Mouse (Mus musculus) urinary bladder, adult 18-20 months (tissue): ENCODE measurements around the gene Tubb4a.

Experiments used
- DNase-seq, 2 experiments: peaks; one replicate each; pipeline ENCODE4 v3.0.0; 2022; ENCODE audit warnings: low spot score in 2 of 2, mixed read lengths in 2 of 2

The Tubb4a gene

GRCm38 (mm10) chr17:57102276-57102675 lies 14.7 kb upstream of the Tubb4a start:
- no peak for DNase-seq

- no peak for DNase-seq
Measured at GRCm38 (mm10) chr17:57099629-57100325, 12.2 kb upstream of the Tubb4a start.

GRCm38 (mm10) chr17:57098321-57098720 lies 10.7 kb upstream of the Tubb4a start:
- DNase-seq, result no peak

GRCm38 (mm10) chr17:57096623-57096920 lies 9.0 kb upstream of the Tubb4a start:
- peak; percentile 75 to 84 for DNase-seq

- DNase-seq, result peak; percentile 23 to 25
Measured at GRCm38 (mm10) chr17:57095855-57096622, 8.5 kb upstream of the Tubb4a start.

GRCm38 (mm10) chr17:57094222-57094621 lies 6.6 kb upstream of the Tubb4a start:
- no peak for DNase-seq

GRCm38 (mm10) chr17:57085970-57086757 lies 1.4 kb downstream of the Tubb4a start:
- no peak for DNase-seq

- no peak for DNase-seq
Measured at GRCm38 (mm10) chr17:57082481-57082880, 5.1 kb downstream of the Tubb4a start.

- no peak for DNase-seq
Measured at GRCm38 (mm10) chr17:57081234-57081842, 6.2 kb downstream of the Tubb4a start.

GRCm38 (mm10) chr17:57079919-57080318 lies 7.7 kb downstream of the Tubb4a start:
- no peak for DNase-seq

GRCm38 (mm10) chr17:57078336-57078735 lies 9.2 kb downstream of the Tubb4a start, which contains the start of gene Dennd1c:
Dennd1c (minus strand) TSS chr17:57078514.
- DNase-seq, result no peak

GRCm38 (mm10) chr17:57076916-57077315 lies 10.7 kb downstream of the Tubb4a start:
- DNase-seq, result no peak

- no peak for DNase-seq
Measured at GRCm38 (mm10) chr17:57070699-57071098, 16.9 kb downstream of the Tubb4a start.

GRCm38 (mm10) chr17:57070272-57070671 lies 17.3 kb downstream of the Tubb4a start:
- no peak for DNase-seq

- DNase-seq, result no peak
Measured at GRCm38 (mm10) chr17:57066908-57067307, 20.7 kb downstream of the Tubb4a start.

GRCm38 (mm10) chr17:57063031-57063430 lies 24.6 kb downstream of the Tubb4a start:
- DNase-seq, result no peak

- DNase-seq, result no peak
Measured at GRCm38 (mm10) chr17:57062548-57062947, 25.0 kb downstream of the Tubb4a start.

GRCm38 (mm10) chr17:57062011-57062521 lies 25.5 kb downstream of the Tubb4a start:
- DNase-seq, result peak; percentile 51 to 70

GRCm38 (mm10) chr17:57061069-57061468 lies 26.5 kb downstream of the Tubb4a start:
- no peak for DNase-seq

- peak; percentile 91 to 98 for DNase-seq
Measured at GRCm38 (mm10) chr17:57060231-57060801, 27.3 kb downstream of the Tubb4a start.

GRCm38 (mm10) chr17:57059486-57059977 lies 28.1 kb downstream of the Tubb4a start, which contains the start of gene Slc25a23:
Slc25a23 (minus strand) TSS chr17:57059863.
- peak; percentile 27 to 46 for DNase-seq
